Mouse (Mus musculus) heart, adult 11 months (tissue): ENCODE measurements around the gene Dab2.

ENCODE experiments used
- DNase-seq: peaks from one replicate; pipeline ENCODE4 v3.0.0; 2022

The Dab2 gene

DNA sequence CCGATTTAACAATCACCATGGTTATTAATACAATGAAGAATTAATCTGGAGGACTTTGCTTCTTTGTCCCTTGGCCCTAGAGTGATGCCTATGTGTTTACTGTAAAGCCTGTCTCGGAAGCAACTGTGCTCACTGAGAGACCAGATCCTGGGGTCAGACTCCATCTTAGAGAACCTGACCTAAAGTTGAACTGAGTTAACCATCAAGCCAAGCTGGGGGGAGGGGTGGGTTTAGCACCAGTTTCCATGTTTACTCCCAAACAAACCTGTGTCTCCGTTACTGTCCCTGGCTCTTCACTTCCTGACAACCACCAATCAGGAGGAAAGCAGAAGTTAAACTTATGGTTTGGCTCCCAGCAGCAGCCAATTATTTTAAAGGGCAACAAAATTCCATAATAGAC lies 184.0 kb downstream of the Dab2 start:
- DNase-seq, result no peak
